Mouse (Mus musculus): ENCODE data around the gene Cmc1.
"Not testable (repeated sequence)": the region's sequence is repeated elsewhere in the genome, so short reads cannot be mapped to it uniquely, and the experiment has no call there.

Gene Cmc1

DNA sequence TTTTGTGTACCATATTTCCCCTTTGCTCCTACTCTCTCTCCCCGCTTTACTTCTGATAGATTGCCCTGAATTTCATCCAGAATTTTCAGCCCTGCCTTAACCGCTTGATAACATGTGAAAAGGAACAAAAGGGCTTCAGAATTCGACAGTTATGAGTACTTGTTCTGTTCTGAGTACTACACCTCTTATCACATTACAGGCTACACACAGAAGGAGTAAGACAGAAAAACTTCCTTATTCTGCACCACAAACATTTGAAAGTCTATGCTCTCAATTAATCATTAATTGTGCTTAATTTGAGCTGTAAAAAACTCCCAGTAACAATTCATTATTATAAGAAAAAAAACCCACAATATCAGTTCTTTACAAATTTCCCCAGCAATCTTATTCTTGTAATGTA, 9.6 kb downstream of the Cmc1 start:
- DNase-seq (ENCODE audit: low read depth, low spot score), result not testable (repeated sequence)

DNA sequence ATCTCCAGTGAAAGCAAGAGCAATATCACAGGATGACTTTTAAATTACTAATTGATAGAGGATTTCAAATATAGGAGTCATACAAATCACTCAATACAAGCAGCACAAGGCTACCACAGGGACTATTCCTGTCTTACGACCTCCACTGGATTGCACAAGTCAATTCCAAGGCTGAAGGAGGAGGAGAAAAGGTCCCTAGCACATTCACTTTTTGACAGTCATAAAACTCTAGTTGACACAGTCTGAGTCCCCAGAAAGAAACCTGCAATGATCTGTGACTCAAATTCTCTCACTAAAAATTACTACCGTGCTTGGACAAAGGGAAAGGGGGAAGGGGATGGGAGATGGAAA, 39.6 kb downstream of the Cmc1 start:
- no peak for DNase-seq (ENCODE audit: low read depth, low spot score)

GRCm38 (mm10) chr9:118109697-118110359, 40.1 kb downstream of the Cmc1 start:
- DNase-seq (ENCODE audit: low read depth, low spot score), result no peak

GRCm38 (mm10) chr9:118108527-118109011, 41.4 kb downstream of the Cmc1 start:
- DNase-seq (ENCODE audit: low read depth, low spot score), result no peak

DNA sequence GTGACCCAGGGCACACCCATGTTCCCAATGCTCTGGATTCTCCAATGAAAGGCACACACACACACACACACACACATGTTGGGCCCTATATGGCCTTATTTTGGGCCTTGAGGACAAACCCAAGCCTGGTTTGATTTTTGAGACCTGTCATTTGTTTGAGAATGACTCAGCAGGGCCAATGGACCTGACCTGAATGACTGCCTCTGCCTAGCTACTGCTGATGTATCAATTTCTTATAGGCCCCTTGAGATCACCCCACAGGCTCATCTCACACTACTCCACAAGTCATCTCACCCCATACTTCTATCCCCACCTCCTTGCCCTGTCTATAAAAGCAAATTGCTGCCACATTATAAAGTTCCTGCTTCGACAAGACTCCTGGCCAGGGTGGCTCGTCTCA, 48.2 kb downstream of the Cmc1 start:
- no peak for DNase-seq (ENCODE audit: low read depth, low spot score)

GRCm38 (mm10) chr9:118100484-118100883, 49.5 kb downstream of the Cmc1 start:
- no peak for DNase-seq (ENCODE audit: low read depth, low spot score)

- no peak for DNase-seq (ENCODE audit: low read depth, low spot score)
Measured at GRCm38 (mm10) chr9:118099395-118099794, 50.6 kb downstream of the Cmc1 start.

DNA sequence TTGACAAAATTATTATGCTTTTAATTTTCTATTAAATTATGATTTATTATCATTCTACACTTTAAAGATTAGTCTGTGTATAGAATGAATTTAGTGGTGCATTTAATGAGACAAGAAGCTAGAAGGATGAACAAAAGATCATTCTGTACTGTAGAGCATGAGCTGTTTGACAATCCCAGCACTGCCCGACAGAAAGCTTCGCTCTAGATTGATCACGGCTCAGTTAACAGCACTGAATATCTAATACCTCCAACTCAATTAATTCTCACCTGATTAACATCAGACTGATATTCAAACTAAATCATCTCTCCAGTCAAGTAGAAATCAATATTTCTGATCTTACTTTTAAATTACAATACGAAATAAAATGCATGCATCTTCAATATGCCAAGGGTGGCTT, 66.1 kb downstream of the Cmc1 start:
- DNase-seq (ENCODE audit: low read depth, low spot score), result no peak

DNA sequence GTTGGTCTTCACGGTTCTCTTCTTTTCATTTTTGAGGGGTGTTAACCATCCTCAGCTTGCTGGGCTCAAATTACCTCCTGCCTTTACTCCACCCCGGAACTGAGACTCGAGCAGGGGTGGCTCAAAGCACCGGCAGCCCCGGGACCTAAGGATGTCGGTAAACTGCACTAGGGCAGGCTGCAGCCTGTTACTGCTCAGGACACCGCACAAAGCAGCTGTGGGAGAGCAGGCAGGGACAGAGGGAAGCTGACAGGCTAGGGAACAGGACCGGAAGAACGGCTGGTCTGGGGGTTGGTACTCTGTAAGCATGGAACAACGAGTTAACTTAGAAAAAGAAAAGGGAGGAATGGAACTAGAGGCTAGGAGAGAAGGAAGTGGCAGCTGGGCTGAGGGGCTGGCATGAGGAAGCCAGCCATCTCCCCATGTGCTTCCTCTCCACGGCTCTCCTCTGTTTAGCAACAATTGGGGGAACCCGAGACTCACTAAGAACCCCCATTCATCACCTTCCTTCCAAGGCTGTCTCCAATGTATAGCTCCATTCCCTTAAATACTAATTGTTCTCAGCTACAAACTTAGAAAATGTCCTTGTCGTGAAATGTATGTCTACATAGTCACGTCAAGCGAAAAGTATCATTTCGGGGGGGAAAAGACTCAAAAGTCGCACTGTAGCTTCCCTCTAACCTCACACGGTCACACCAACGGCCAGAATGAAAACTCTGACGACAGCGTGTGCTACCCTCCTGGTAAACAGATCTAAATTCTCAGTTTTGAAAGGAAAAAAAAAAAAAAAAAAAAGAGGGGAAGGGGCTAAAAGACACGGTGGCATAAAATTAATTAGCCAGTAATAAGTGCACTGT, 67.2 kb downstream of the Cmc1 start:
- DNase-seq (ENCODE audit: low read depth, low spot score), result peak; percentile 16

- DNase-seq (ENCODE audit: low read depth, low spot score), result no peak
Measured at GRCm38 (mm10) chr9:118073358-118073757, 76.6 kb downstream of the Cmc1 start.

DNA sequence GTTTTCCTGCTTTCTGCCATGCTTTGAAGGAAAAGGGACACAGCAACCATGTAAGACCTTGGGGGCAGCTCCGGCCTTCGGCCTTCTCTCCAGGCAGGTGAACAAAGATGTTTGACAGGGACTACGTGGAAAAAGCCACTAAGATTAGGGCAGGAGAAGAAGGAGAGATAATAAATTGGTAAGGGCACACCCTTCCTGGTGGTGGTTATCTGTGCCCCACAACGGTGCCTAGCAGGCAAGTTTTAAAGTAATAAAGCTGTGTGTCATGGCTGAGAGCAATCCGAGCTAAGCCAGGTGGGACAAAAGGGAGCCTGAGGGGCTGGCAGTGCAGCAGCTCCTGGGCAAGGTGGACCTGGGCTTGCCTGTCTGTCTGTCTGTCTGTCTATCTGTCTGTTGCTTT, 77.9 kb downstream of the Cmc1 start:
- no peak for DNase-seq (ENCODE audit: low read depth, low spot score)

GRCm38 (mm10) chr9:118071337-118071736, 78.6 kb downstream of the Cmc1 start:
- DNase-seq (ENCODE audit: low read depth, low spot score), result no peak

GRCm38 (mm10) chr9:118070442-118070841, 79.5 kb downstream of the Cmc1 start:
- no peak for DNase-seq (ENCODE audit: low read depth, low spot score)

GRCm38 (mm10) chr9:118059101-118059500, 90.9 kb downstream of the Cmc1 start:
- no peak for DNase-seq (ENCODE audit: low read depth, low spot score)

GRCm38 (mm10) chr9:118053286-118053685, 96.7 kb downstream of the Cmc1 start:
- no peak for DNase-seq (ENCODE audit: low read depth, low spot score)

- DNase-seq (ENCODE audit: low read depth, low spot score), result no peak
Measured at GRCm38 (mm10) chr9:118045011-118045533, 104.9 kb downstream of the Cmc1 start.

GRCm38 (mm10) chr9:118043581-118043980, 106.4 kb downstream of the Cmc1 start:
- no peak for DNase-seq (ENCODE audit: low read depth, low spot score)

DNA sequence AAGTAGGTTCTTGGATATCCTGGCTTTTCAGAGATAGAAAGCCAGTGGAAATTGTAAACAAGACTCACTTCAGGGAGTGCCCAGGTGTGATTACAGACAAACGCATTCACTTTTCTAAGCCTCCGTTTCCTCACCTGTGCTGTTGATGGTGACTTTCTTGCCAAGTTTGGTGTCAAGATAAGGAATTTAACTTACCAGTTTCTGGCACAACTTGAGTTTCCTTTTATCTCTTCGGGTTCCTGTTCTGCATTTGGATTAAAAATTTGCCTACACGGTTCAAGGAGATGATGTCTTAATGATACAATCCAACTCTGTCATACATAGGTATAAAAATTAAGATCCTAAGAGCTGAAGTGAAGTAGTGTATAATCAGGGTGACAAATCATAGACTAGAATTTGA, 107.2 kb downstream of the Cmc1 start:
- no peak for DNase-seq (ENCODE audit: low read depth, low spot score)

GRCm38 (mm10) chr9:118041646-118042045, 108.3 kb downstream of the Cmc1 start:
- no peak for DNase-seq (ENCODE audit: low read depth, low spot score)

GRCm38 (mm10) chr9:118041022-118041400, 109.0 kb downstream of the Cmc1 start:
- DNase-seq (ENCODE audit: low read depth, low spot score), result no peak

DNA sequence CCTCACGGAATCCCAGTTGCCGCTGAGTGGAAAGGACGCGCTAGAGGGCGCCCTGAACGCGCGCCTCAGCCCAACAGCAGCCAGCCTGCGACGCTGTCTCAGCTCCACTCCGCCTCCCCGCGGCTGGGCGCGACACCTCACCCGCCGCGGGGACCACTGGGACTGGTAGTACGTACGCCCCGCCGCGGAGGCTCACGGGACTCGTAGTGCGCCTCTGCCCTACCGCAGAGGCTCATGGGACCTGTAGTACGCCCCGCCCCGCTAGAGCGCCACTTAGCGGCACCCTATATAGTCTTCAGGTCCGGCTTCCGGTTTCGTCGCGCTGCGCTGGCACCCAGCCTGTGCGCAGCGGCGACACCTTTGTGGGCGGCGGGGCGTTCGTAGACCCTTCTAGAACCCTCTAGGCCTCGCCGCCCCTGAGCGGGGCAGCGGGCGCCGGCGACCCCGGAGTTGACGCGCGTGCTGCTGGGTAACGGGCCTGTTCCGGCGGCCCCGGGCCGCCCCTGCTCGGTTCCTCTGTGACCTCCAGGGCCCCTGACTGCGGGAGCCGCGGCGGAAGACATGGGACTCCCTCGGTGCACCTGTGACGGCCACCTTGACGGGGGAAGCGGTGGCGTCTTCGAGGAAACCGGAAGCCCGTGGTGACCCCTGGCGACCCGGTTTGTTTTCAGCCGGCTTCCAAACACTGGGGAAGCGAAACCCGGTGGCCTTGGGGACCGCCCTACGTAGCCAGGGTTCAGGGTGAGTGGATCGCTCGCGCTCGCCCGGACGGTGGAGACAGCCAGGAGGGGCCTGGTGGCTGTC, 109.6 kb downstream of the Cmc1 start, which contains the start of gene Azi2:
TSS of gene Azi2 (plus strand) at position 282 of the 804 bp plus-strand sequence.
- peak; percentile 93 for DNase-seq (ENCODE audit: low read depth, low spot score)

DNA sequence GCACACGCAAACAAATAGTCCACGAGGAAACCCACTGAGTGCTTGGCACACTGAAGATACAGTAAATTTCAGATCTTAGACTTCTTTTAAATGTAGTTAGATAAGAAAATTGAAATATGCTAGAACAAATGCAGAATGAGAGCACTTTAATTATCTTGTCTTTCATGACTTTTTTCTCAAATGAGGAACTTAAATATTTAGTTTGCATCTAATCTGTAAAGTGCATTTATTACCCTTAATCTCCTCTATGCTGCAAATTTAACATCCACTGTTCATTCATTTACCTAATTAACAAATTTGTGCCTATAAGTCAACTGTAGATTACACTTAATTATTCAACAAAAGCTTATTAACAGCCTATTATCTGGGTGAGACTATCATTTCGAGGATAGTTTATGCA, 115.0 kb downstream of the Cmc1 start:
- no peak for DNase-seq (ENCODE audit: low read depth, low spot score)

Measured in WW6 (cell line).